Mouse (Mus musculus) liver, embryonic 14.5 days (tissue): ENCODE data around the gene Ssu72. TPM values are rescaled to one million over a fixed set of nuclear protein-coding genes. Genes with fewer than 3 reads are reported as not detected.

Experiments
- ATAC-seq: fragments of 200-750 bp; cut with Nextera tagmentation; 2 replicates; pipeline ENCODE4 v1.8.0; 2017; ENCODE audit warnings: moderate number of reproducible peaks, mild to moderate bottlenecking, moderate library complexity; ENCODE audit not compliant: insufficient read depth
- DNase-seq, 3 experiments: peaks; one replicate each; pipeline ENCODE4 v3.0.0-alpha.2; 2012 to 2013; ENCODE audit warnings: low read depth in 3 of 3, low spot score in 3 of 3
- H3K27ac ChIP-seq: fragments of 300-500 bp; sonication (generic); 2 replicates; pipeline ENCODE4 v1.5.1; 2014; ENCODE audit warnings: moderate library complexity, mild to moderate bottlenecking, control low read depth, inconsistent platforms
- H3K27me3 ChIP-seq: fragments of 300-500 bp; sonication (generic); 2 replicates; pipeline ENCODE4 v1.6.1; 2014; ENCODE audit warnings: mild to moderate bottlenecking, low read length, moderate library complexity; ENCODE audit not compliant: control insufficient read depth, insufficient read depth
- H3K36me3 ChIP-seq: fragments of 300-500 bp; sonication (generic); replicated peaks from 2 replicates; pipeline ENCODE4 v1.6.1; 2014; ENCODE audit warnings: low read depth; ENCODE audit not compliant: control insufficient read depth, insufficient read depth
- H3K4me1 ChIP-seq, 2 experiments: fragments of 200-500 bp in 1 of 2; fragments of 300-500 bp in 1 of 2; sonication (generic) in 1 of 2; replicated peaks; 2 replicates each; pipeline ENCODE4 v1.6.1; 2012 to 2014; ENCODE audit warnings: antibody characterized with exemption in 1 of 2, inconsistent platforms in 1 of 2, low read length in 1 of 2; ENCODE audit not compliant: control insufficient read depth in 2 of 2, insufficient read depth in 2 of 2
- H3K4me2 ChIP-seq: fragments of 300-500 bp; sonication (generic); 2 replicates; pipeline ENCODE4 v1.6.1; 2014; ENCODE audit warnings: low read depth, mild to moderate bottlenecking, control low read depth, moderate library complexity
- H3K4me3 ChIP-seq, 2 experiments: fragments of 200-500 bp in 1 of 2; fragments of 300-500 bp in 1 of 2; sonication (generic) in 1 of 2; 2 replicates each; pipeline ENCODE4 v1.5.1; 2012 to 2014; ENCODE audit warnings: low read depth in 2 of 2, low read length in 2 of 2, mild to moderate bottlenecking in 2 of 2, control low read depth in 1 of 2, inconsistent platforms in 1 of 2, moderate library complexity in 1 of 2; ENCODE audit not compliant: insufficient read depth in 1 of 2
- H3K9ac ChIP-seq: fragments of 300-500 bp; sonication (generic); replicated peaks from 2 replicates; pipeline ENCODE4 v1.6.1; 2014; ENCODE audit warnings: mild to moderate bottlenecking, control low read depth, moderate library complexity
- H3K9me3 ChIP-seq: fragments of 300-500 bp; sonication (generic); 2 replicates; pipeline ENCODE4 v1.6.1; 2016; ENCODE audit warnings: low read length, mixed read lengths; ENCODE audit not compliant: control insufficient read depth
- CTCF ChIP-seq: IDR thresholded peaks from 2 replicates; pipeline ENCODE4 v1.5.1; 2016; ENCODE audit warnings: antibody characterized with exemption, low read depth, control low read depth
- EP300 ChIP-seq: IDR thresholded peaks from 2 replicates; pipeline ENCODE4 v1.6.1; 2016; ENCODE audit warnings: antibody characterized with exemption, low read depth
- WGBS: fragments of 180-500 bp; shearing (Covaris S2); extraction: QIAGEN DNeasy Blood & Tissue Kit; methylation state at CpG from one replicate; pipeline ENCODE4 v1.1.7; 2014; ENCODE audit not compliant: insufficient replicate concordance; 5-methylcytosine and 5-hydroxymethylcytosine counted together
- polyA plus RNA-seq, 2 experiments: library from polyadenylated mRNA; depleted of rRNA in 1 of 2; stranded (reverse) in 1 of 2; unstranded in 1 of 2; fragments of >200 nt; fragmentation: Nextera tagmentation in 1 of 2; extraction: Ambion mirVana in 1 of 2; gene quantifications; 2 replicates each; pipeline versions ENCODE4 v1.2.1 to v1.2.3; 2012 to 2014

The Ssu72 gene
- polyA plus RNA-seq, 2 experiments: 38.6 to 56.9 TPM

DNA sequence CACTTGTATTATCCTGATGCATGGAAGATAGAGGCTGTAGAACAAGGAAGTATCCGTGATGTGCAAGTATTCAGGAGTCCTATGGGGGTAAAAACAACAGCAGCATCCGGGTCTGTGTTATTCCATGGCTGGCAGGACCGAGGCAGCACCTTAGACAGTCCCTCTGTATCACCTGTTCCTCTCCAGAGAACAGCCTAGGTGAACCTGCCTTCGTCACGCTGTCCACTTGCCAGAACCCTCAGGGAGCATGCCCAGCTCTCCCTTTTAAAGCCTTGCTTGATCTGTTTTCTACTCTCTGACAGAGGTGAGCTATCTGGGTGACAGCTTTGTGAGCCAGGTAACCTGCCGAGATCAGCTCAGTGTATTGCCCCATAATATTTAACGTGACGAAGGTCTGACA is 39.9 kb downstream of the Ssu72 start:
- H3K9ac ChIP-seq: no peak overlapping the region
- H3K9me3 ChIP-seq: no peaks in the 10 kb centered on the region
- no peaks in the 10 kb centered on the region for H3K27me3 ChIP-seq
- no peaks in the 10 kb centered on the region for H3K4me1 ChIP-seq
- DNase-seq (no peak), ATAC-seq (no peak)
- no peak overlapping the region for H3K4me3 ChIP-seq
- WGBS: 77% methylated on average over 8 of the region's 8 CpGs
- peaks cover 39% of the 10 kb centered on the region for H3K36me3 ChIP-seq
- no peak overlapping the region for H3K4me2 ChIP-seq
- no peak overlapping the region for H3K27ac ChIP-seq
- TF ChIP-seq CTCF: no peak
- no peak for TF ChIP-seq EP300

DNA sequence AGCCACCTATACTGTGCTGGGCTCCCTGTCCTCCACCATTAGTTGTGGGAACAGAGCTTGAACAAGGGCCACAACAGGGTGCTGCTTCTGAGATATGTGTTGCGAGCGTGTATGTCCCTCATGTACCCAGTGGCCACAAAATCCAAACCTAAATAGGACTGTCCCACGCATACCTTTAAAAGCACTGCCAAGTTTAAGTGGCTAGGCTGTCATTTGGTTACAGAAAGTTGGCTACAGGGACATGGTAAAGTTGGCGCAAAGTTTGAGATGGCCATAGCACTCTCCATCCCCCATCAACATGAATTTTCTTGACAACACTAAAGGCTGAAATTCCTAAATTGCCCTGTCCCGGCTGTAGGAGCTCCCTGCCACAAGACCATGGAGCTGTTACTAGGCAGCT is 40.5 kb downstream of the Ssu72 start:
- peaks cover 45% of the 10 kb centered on the region for H3K36me3 ChIP-seq

DNA sequence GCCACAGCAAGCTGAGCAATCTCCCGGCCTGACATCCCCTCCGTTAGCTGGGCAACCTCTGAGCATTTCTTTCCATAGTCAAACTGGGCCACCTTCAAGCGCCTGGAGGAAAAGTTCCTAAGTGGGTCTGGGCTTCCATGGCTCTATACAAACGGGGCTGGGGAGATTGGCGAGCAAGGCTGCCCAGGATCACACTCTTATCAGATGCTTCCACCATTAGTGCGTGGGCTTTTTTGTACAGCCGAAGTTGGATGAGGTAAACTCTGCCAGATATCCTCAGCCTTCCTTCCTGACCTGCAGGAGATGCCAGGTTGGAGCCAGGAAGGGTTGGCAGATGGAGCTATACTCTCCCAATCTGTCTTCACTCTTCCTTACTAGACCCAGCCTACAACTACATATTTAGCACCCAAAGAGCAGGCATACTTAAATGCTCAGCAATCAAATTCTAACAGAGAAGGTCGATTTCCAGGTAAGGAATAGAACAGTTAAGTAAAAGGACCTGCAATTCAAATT is 41.5 kb downstream of the Ssu72 start:
- no peak for TF ChIP-seq CTCF
- no peak for TF ChIP-seq EP300
- WGBS: 71% methylated on average over 8 of the region's 8 CpGs
- H3K27me3 ChIP-seq: no peaks in the 10 kb centered on the region
- H3K4me1 ChIP-seq: no peaks in the 10 kb centered on the region
- H3K36me3 ChIP-seq: peaks cover 47% of the 10 kb centered on the region
- H3K9ac ChIP-seq: no peak overlapping the region
- ATAC-seq: no peak
- H3K9me3 ChIP-seq: no peaks in the 10 kb centered on the region
- H3K4me3 ChIP-seq: no peak overlapping the region
- no peak overlapping the region for H3K27ac ChIP-seq
- no peak overlapping the region for H3K4me2 ChIP-seq
- no peak for DNase-seq

More for the DNA sequence above, 40.5 kb downstream of the Ssu72 start:
- Histone ChIP-seq H3K9ac (no peak overlapping the region), H3K4me1 (no peaks in the 10 kb centered on the region), H3K27ac (no peak overlapping the region), H3K4me2 (no peak overlapping the region), H3K9me3 (no peaks in the 10 kb centered on the region), H3K27me3 (no peaks in the 10 kb centered on the region), H3K4me3 (no peak overlapping the region)
- TF ChIP-seq EP300 (no peak), CTCF (no peak)
- WGBS: 83% methylated on average over 5 of the region's 5 CpGs
- ATAC-seq (no peak), DNase-seq (no peak)

DNA sequence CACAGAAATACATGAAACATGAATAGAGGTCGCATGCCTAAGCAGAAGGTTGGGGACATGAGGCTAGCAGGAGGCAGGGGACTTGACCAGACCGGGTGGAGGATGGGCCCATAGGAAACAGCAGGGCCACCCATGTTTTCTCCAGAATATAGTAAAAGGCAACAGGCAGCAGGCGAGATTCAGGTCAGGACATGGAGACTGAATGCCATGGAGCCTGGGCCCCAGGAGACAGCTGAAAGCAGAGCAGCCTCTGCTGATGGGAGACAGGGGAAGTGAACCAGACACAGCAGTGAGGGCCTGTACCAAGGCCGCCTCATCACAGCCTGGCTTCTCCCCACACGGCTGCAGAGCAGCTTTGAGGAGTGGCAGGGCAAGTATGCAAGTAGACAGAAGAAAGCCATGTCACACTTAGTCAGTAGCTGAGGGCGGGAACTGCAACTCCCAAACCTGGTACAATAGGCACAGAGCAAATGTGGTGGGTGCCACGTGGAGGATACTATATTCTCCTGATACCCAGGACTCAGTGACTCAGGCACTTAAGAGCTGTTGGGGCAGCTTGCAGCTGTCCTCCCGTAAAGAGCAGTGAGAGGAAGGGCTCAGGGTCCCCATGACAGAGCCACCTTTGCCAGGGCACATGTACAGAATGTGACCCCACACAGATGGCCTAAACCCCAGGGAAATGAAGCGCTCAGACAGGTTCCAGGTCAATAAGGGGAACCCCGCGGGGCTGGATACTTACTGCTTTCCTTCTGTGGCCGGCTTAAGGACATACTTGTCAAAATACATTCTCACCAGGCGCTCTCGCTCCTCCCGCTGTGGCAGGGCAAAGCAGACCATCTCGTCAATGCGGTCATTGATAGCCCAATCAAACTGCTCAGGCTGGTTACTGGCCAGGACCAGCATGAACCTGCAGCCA is 42.2 kb downstream of the Ssu72 start:
- no peak overlapping the region for H3K27ac ChIP-seq
- no peak overlapping the region for H3K4me3 ChIP-seq
- no peak overlapping the region for H3K4me2 ChIP-seq
- H3K9ac ChIP-seq: no peak overlapping the region
- ATAC-seq (no peak), DNase-seq (no peak)
- H3K36me3 ChIP-seq: peaks cover 50% of the 10 kb centered on the region
- no peak for TF ChIP-seq CTCF
- no peak for TF ChIP-seq EP300
- WGBS: 77% methylated on average over 17 of the region's 17 CpGs
- H3K4me1 ChIP-seq: no peaks in the 10 kb centered on the region
- no peaks in the 10 kb centered on the region for H3K9me3 ChIP-seq
- no peaks in the 10 kb centered on the region for H3K27me3 ChIP-seq

DNA sequence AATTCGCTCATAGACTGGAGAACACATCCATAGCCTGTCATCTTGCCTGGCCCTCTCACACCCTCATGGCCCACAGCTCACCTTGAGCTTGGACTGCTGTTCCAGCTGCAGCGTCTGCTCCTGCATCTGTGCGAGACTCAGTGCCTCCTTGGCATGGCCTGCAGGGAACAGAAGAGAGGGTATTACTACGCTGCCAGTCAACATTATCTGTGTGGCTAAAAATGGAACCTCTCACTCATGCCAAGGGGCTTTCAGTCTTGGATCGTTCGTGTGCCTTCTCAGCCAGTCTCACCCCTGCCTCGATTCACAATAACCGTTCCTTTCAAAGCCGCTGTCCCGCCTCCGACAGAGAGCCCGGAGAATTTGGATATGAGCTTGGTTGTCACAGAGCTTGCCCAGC is 52.4 kb downstream of the Ssu72 start:
- TF ChIP-seq EP300 (no peak), CTCF (no peak)
- no peak overlapping the region for H3K9ac ChIP-seq

More for the DNA sequence above, 52.4 kb downstream of the Ssu72 start:
- H3K4me3 ChIP-seq: no peak overlapping the region
- no peaks in the 10 kb centered on the region for H3K27me3 ChIP-seq
- DNase-seq (no peak), ATAC-seq (no peak)
- H3K27ac ChIP-seq: no peak overlapping the region
- no peak overlapping the region for H3K4me2 ChIP-seq
- H3K36me3 ChIP-seq: peaks cover 31% of the 10 kb centered on the region
- 86% methylated on average over 12 of the region's 12 CpGs for WGBS
- peaks cover 4 to 11% of the 10 kb centered on the region in 2 experiments for H3K4me1 ChIP-seq
- no peaks in the 10 kb centered on the region for H3K9me3 ChIP-seq
